Mouse (Mus musculus) embryo, embryonic 10.5 days (tissue): ENCODE results near the gene Trim61.
"Not testable (repeated sequence)": the region's sequence is repeated elsewhere in the genome, so short reads cannot be mapped to it uniquely, and the experiment has no call there.

Source experiments
- DNase-seq: peaks from one replicate; pipeline ENCODE4 v3.0.0-alpha.2; 2015; ENCODE audit warnings: low spot score

Gene Trim61

DNA sequence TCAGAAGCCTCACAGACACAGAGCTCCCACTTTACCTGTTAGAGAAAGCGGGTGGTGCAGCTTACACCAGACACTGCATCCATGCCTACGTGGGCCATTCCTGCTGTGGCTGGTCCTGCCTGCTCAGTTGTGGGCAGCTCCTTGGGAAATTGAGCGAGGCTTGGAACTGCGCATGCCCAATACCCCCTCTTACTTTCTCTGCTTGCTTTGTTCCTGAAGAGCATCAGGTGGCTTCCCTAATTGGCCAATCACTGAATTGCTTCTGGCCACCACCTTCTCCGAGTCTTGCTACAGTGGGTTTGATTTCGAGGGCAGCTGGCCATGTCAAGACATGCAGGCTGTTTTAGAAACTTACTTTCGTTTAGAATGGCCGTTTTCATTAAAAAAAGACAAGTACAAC, at the start of gene Trim61, which contains the start of gene Trim60:
Trim61 (minus strand) TSS at position 101 of the 400 bp plus-strand sequence.
Trim60 (minus strand) TSS at position 162 of the 400 bp plus-strand sequence.
- no peak for DNase-seq

- DNase-seq, result peak; percentile 57
Observed at GRCm38 (mm10) chr8:65067694-65068472, 49.6 kb upstream of the Trim61 start.

DNA sequence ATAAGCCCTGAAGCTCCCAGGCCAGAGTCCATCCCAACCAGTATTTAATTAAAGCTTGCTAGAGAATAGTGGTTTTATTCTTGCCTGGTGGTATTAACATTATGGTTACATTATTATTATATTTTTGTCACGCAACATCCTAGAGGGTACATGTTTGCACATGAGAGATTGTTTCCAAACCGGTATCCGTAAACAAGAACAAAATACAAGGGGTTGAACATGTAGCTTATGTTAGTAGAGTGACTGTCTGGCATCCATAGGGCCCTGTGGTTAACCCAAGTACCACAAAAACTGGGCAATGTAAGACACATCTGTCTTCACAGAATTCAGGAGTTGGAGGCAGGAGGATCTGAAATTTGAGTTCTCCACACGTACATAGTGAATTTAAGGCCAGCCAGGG, 48.7 kb upstream of the Trim61 start:
- DNase-seq, result no peak

DNA sequence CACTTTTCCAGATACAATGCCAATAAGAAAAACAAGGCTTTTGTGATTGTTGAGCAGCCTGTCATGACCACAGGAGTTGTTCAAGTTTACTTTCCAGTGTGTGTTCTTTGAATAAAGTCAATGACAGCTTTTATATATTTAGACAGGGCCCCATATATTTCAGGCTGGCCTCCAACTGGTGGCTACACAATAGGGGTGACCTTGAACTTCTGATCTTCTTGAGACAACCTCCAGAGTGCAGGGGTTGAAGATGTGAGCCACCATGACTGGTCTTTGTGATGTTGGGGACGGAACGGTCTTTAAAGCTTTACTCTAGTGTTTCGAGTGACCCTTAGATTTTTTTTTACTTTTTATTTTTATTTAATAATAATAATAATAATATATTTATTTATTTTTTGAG, 47.3 kb upstream of the Trim61 start:
- no peak for DNase-seq

DNA sequence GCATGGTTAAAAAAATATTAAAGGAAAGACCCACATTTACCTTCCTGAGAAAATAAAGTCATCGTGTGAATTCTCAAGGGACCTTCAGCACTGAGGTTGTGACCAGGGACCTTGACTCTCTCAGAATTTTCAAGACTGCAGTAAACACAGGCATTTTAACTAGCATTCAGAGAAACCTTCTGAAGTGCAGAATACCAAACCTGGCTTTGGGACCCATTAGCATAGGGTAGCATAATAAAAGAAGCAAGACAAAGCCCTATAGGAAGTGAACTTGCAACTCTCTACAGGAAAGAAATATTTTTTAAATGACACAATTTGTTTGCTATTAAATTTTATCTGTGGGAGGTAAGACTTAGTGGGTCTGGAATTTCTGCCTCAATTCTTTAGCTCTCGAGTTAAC, 45.7 kb upstream of the Trim61 start:
- no peak for DNase-seq

DNA sequence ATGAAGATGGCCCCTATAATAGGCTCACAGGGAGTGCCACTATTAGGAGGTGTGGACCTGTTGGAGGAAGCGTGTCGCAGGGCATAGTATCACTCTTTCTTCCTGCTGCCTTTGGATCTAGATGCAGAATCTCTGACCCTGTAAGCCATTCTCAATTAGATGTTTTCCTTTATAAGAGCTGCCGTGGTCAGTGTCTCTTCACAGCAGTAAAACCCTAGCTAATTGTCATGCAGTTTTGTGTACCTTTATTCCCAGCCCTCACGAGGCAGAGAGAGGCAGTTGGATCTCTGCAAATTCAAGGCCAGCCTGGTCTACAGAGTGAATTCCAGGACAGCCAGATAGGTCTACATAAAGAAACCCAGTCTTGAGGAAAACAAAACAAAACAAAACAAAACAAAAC, 43.9 kb upstream of the Trim61 start:
- no peak for DNase-seq

DNA sequence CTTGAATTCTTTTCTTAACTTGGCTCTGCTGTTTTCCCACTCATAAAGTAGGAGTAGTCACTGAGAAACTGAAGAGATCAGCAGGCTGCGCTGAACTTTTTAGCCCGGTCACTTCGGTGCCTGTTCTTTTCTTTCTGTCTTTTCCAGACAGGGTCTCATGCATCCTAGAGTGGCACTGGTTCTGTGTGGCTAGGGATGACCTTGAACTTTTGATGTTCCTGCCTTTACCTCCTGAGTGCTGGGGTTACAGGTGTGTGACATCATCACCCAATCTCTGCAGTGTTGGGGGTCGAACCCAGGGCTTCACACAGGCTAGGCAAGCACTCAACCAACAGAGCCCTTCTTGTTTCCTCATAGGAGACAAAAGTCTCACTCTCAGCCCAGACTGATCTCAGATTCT, 38.4 kb upstream of the Trim61 start:
- DNase-seq, result no peak

- DNase-seq, result peak; percentile 57
Observed at GRCm38 (mm10) chr8:65053968-65054367, 35.6 kb upstream of the Trim61 start.

DNA sequence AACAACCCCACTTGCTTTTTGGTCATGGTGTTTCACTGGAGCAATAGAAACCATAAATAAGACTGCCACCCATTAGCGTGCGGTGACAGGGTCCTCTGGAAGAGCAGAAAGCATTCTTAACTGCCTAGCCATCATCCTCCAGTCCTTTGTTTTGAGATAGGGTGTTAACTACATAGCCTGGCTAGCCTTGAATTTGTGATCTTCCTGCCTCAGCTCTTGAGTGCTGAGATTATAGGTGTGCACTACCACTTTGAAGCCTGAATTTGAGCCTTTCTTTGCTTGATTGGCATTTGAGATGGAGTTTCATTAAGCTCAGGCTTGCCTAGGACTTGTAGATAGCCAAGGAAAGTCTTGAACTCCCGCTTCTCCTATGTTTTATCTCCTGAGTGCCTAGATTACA, 35.2 kb upstream of the Trim61 start:
- no peak for DNase-seq

GRCm38 (mm10) chr8:65047801-65048200, 29.5 kb upstream of the Trim61 start:
- no peak for DNase-seq

- no peak for DNase-seq
Observed at GRCm38 (mm10) chr8:65047193-65047592, 28.9 kb upstream of the Trim61 start.

- no peak for DNase-seq
Observed at GRCm38 (mm10) chr8:65046565-65046964, 28.2 kb upstream of the Trim61 start.

GRCm38 (mm10) chr8:65037117-65037533, 18.8 kb upstream of the Trim61 start, which contains the start of gene Apela:
TSS of gene Apela (minus strand) at chr8:65037336.
- peak; percentile 85 for DNase-seq

- DNase-seq, result peak; percentile 5
Observed at GRCm38 (mm10) chr8:65034136-65034535, 15.8 kb upstream of the Trim61 start.

- no peak for DNase-seq
Observed at GRCm38 (mm10) chr8:65033056-65033455, 14.7 kb upstream of the Trim61 start.

DNA sequence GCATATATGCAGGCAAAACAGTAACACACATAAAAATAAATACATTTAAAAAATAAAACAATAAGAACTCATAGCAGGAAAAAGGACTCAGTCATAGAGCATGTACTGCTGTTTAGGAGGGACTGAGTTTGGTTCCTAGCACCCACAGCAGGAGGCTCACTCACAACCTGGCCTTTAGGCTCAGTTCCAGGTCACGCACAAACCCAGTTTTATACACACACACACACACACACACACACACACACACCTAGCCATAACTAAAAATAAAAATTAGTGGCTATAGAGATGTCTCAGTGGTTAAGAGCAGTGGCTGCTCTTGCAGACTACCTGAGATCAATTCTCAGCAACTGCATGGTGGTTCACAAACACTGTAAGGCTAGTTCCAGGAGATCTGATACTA, 13.8 kb upstream of the Trim61 start:
- DNase-seq, result no peak

DNA sequence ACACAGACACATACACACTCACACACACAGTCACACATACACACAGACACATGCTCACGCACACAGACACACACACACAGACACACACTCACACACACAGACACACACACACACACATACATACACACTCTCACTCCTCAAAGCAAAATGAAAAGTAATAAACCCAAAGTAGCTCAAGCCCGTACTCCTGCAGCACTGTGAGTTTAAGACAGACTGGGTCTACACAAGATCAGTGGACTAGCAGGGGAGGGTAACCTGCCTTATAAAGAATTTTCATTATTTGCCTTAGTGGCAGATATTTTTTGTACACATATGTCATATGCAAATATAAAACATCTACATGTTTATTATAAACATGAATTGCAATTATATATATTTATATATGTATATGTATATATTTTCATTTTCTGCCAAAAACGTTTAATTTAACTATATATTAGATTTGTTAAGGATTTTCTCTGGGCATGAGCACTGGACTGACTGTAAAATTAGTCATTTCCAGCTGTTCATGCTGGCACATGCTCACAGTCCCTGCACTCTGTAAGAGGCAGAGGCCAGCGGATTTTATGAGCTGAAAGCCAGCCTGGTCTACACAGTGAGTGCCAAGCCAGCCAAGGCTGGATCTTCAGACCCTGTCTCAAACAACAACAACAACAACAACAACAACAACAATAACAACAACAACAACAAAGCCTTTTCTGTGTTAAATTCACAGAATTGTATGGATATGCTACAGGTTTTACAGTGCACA, 12.6 kb upstream of the Trim61 start:
- no peak for DNase-seq

DNA sequence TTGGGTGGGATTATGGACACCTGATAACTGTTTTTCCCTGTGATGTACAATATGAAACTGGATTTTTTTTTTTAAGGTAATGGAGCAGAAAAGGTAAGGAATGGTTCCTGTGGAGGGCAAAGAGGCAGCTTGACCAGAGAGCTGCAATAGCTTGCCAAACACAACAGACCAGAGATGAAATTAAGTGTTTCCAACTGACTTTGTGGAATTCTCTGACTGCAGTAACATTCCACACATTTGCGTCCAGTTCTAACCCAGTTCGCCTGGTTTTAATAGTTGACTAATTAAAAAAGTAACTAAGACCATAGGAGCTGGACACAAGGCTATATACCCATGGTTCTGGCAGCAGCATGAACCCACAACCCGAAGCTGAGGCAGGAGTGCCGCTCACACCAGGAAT, 11.5 kb upstream of the Trim61 start:
- no peak for DNase-seq

DNA sequence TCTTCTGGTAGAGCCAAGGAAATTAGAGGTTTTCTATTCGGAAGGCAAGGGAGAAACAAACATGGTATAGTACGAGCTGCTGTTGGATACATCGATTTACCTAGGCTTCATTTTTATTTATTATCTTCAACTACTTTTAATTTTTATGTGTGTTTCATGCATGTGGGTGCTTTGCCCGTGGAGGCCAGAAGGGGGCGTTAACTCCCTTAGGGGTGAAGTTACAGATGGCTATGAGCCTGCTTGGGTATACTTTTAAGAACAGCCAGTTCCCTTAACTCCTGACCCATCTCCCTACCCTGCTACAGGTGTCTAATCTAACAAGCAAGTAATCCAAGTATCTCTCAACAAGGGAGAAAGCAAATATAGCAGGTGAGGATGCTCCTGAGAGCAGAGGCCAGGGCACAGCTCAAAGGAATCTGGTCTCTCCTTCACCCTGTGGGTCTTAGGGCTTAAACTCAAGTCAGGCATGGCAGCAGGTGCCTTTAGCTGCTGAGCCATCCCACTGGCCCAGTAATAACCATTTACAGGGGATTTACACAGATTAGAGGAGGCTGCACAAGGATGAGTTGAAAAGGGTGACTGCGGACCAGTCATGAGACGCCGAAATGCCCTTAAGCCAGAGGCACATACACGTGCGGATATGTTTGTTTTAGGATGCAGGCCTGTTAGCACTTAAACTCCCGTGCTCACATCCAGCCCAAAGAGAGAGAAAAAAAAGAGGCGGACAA, 10.8 kb upstream of the Trim61 start:
- no peak for DNase-seq

DNA sequence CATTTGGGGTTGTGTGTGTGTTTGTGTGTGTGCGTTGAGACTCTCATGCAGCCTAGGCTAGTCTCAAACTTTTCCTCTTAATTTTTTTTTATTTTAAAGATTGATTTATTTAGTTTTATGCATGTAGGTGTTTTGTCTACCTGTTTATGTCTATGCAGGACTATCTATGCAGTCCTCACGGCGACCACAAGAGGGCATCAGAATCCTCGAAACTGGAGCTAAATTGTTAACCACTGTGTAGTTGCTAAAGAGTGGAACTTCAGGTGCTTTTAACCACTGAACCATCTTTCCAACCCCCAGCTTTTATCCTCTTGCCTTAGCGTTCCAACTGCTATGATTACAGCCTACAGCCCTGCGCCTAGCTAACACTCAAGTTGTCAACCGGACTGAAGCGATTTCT, 4.2 kb upstream of the Trim61 start:
- DNase-seq, result peak; percentile 70

DNA sequence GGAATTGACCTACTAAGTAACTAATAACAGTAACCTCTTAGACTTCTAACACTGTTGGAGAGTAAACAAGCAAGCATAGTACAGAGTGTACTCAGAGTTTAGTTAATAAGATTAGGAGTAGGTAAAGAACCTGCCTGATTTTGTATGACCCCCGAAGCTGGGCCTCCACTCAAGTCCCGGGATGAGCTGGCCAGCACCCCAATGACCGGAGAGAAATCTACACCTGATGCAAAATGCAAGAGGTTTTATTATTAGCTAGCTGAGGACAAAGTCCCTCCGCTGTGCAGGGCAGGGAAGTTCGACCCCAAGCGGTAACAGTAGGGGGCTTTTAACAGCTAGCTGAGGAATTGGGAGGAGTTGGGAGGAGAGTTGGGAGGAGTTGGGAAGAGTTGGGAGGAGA, 10.7 kb downstream of the Trim61 start:
- not testable (repeated sequence) for DNase-seq

DNA sequence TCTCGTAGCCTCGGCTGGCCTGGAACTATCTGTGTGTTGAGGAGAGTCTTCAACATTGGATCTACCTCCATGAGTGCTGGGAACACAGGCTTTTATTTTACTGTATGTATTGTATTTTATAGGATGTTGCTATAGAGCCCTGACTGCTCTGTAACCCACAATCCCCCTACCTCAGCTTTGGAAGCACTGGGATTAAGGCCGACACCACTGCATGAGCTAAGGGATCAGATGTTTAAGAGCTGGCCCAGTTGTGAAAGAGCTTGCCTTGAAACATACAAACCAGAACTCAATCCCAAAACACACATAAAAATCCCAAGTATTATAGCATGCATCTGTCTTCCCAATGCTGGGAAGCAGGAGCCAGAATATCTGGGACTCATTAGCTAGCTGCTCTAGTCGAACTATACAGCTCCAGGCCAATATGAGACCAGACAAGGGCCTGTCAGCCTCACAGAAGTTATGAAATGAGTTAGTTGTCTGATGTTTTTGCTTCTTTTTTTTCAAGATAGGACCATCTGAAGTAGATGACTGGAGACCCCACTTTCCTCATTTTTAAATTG, 19.4 kb downstream of the Trim61 start:
- DNase-seq, result no peak
